Mouse (Mus musculus) C2C12 (cell line): ENCODE measurements around the gene Zfyve1. TPM values are rescaled to one million over a fixed set of nuclear protein-coding genes. Genes with fewer than 3 reads are reported as not detected.
A peak's percentile ranks its signal among the peaks of the same experiment; 100 is the strongest.
"Not testable (repeated sequence)": the region's sequence is repeated elsewhere in the genome, so short reads cannot be mapped to it uniquely, and the experiment has no call there.

Experiments
- H3K27me3 ChIP-seq: one replicate; pipeline ENCODE4 v1.6.1; 2011; ENCODE audit not compliant: control insufficient read depth, insufficient read depth, insufficient read length
- H3K36me3 ChIP-seq: one replicate; pipeline ENCODE4 v1.6.1; 2011; ENCODE audit not compliant: control insufficient read depth, insufficient read depth
- H3K4me3 ChIP-seq: one replicate; pipeline ENCODE4 v1.5.1; 2011; ENCODE audit warnings: mild to moderate bottlenecking, control low read depth; ENCODE audit not compliant: poor library complexity, insufficient read depth, severe bottlenecking
- H3K79me2 ChIP-seq: one replicate; pipeline ENCODE4 v1.6.1; 2011; ENCODE audit not compliant: control insufficient read depth, insufficient read depth
- H3K79me3 ChIP-seq: one replicate; pipeline ENCODE4 v1.6.1; 2011; ENCODE audit warnings: low read depth, control low read depth
- H3ac ChIP-seq: one replicate; pipeline ENCODE3; 2011; ENCODE audit warnings: low read depth; ENCODE audit not compliant: control insufficient read depth, insufficient read length
- CEBPB ChIP-seq: IDR thresholded peaks from one replicate; pipeline ENCODE4 v1.6.1; 2011; ENCODE audit warnings: low read depth, mild to moderate bottlenecking, control low read depth, moderate library complexity
- CTCF ChIP-seq: IDR thresholded peaks from one replicate; pipeline ENCODE4 v1.5.1; 2011; ENCODE audit not compliant: control insufficient read depth, insufficient read depth, insufficient read length
- FOSL1 ChIP-seq: IDR thresholded peaks from one replicate; pipeline ENCODE4 v1.8.0; 2011; ENCODE audit warnings: mild to moderate bottlenecking, low read length; ENCODE audit not compliant: poor library complexity, insufficient read depth, severe bottlenecking
- MAX ChIP-seq: IDR thresholded peaks from one replicate; pipeline ENCODE4 v1.6.1; 2011; ENCODE audit warnings: mild to moderate bottlenecking, control low read depth
- MYOD1 ChIP-seq: IDR thresholded peaks from one replicate; pipeline ENCODE4 v1.6.1; 2011; ENCODE audit warnings: low read depth; ENCODE audit not compliant: control insufficient read depth, insufficient read length
- MYOG ChIP-seq: IDR thresholded peaks from one replicate; pipeline ENCODE4 v1.6.1; 2011; ENCODE audit not compliant: control insufficient read depth, insufficient read length; ENCODE audit errors: extremely low read depth
- USF1 ChIP-seq: IDR thresholded peaks from one replicate; pipeline ENCODE4 v1.6.1; 2011; ENCODE audit warnings: low read depth, mild to moderate bottlenecking, control low read depth, moderate library complexity
- polyA plus RNA-seq: library from polyadenylated mRNA; unstranded; fragments of >200 nt; fragmentation: generic; extraction: Trizol; gene quantifications from one replicate; pipeline ENCODE4 v1.2.1, GENCODE M21; 2012; ENCODE audit warnings: missing spikeins

The Zfyve1 gene
- polyA plus RNA-seq, 1 experiment: 8.6 TPM

- H3K27me3 ChIP-seq: no peaks in the 10 kb centered on the region
- peak overlapping the region; percentile 98 for H3ac ChIP-seq
- peaks cover 50% of the 10 kb centered on the region for H3K79me3 ChIP-seq
- H3K36me3 ChIP-seq: peaks cover 30% of the 10 kb centered on the region
- peak overlapping the region; percentile 83 for H3K4me3 ChIP-seq
- H3K79me2 ChIP-seq: peaks cover 57% of the 10 kb centered on the region
- TF ChIP-seq MYOD1: no peak
- peak; percentile 70 for TF ChIP-seq FOSL1
- TF ChIP-seq CTCF: no peak
- no peak for TF ChIP-seq CEBPB
- TF ChIP-seq USF1: no peak
- peak; percentile 91 for TF ChIP-seq MAX
These were observed 35.0 kb upstream of the Zfyve1 start for GRCm38 (mm10) chr12:83631743-83632679.

GRCm38 (mm10) chr12:83630936-83631335 lies 33.9 kb upstream of the Zfyve1 start, which contains the start of gene Rbm25:
Gene Rbm25, plus strand, starts transcription at chr12:83631236.
- peaks cover 46% of the 10 kb centered on the region for H3K79me2 ChIP-seq
- H3K27me3 ChIP-seq: not testable (repeated sequence)
- H3K36me3 ChIP-seq: peaks cover 19% of the 10 kb centered on the region
- H3ac ChIP-seq: peak within 1 kb of the TSS; percentile 89
- H3K79me3 ChIP-seq: peaks cover 39% of the 10 kb centered on the region
- H3K4me3 ChIP-seq: peak within 1 kb of the TSS; percentile 83

- TF ChIP-seq MYOD1: no peak
- no peak for TF ChIP-seq CTCF
- TF ChIP-seq FOSL1: no peak
- TF ChIP-seq USF1: no peak
- no peak for TF ChIP-seq CEBPB
- Histone ChIP-seq H3K4me3 (no peak overlapping the region), H3K79me2 (no peaks in the 10 kb centered on the region), H3ac (no peak overlapping the region), H3K27me3 (no peaks in the 10 kb centered on the region), H3K79me3 (no peaks in the 10 kb centered on the region), H3K36me3 (no peaks in the 10 kb centered on the region)
These were observed 27.3 kb upstream of the Zfyve1 start for GRCm38 (mm10) chr12:83624321-83624720.

GRCm38 (mm10) chr12:83622031-83622755 lies 25.2 kb upstream of the Zfyve1 start:
- Histone ChIP-seq H3ac (no peak overlapping the region), H3K4me3 (no peak overlapping the region), H3K79me2 (no peaks in the 10 kb centered on the region), H3K27me3 (no peaks in the 10 kb centered on the region), H3K79me3 (no peaks in the 10 kb centered on the region), H3K36me3 (no peaks in the 10 kb centered on the region)
- TF ChIP-seq USF1: no peak
- no peak for TF ChIP-seq CEBPB
- TF ChIP-seq CTCF: no peak
- no peak for TF ChIP-seq MYOD1
- TF ChIP-seq FOSL1: no peak
- TF ChIP-seq MAX: no peak
- TF ChIP-seq MYOG: no peak

- H3K79me2 ChIP-seq, H3K4me3 ChIP-seq: not testable (repeated sequence)
These were observed 23.7 kb upstream of the Zfyve1 start for GRCm38 (mm10) chr12:83620694-83621093.

GRCm38 (mm10) chr12:83618981-83619380 lies 22.0 kb upstream of the Zfyve1 start:
- H3K79me3 ChIP-seq: no peaks in the 10 kb centered on the region
- no peak for TF ChIP-seq CTCF
- TF ChIP-seq MYOD1: no peak
- TF ChIP-seq CEBPB: no peak
- no peak for TF ChIP-seq MYOG
- TF ChIP-seq FOSL1: no peak
- no peak for TF ChIP-seq MAX
- no peak for TF ChIP-seq USF1
- no peaks in the 10 kb centered on the region for H3K79me2 ChIP-seq
- no peaks in the 10 kb centered on the region for H3K27me3 ChIP-seq
- H3ac ChIP-seq: no peak overlapping the region
- H3K36me3 ChIP-seq: no peaks in the 10 kb centered on the region
- no peak overlapping the region for H3K4me3 ChIP-seq

More at GRCm38 (mm10) chr12:83620694-83621093, 23.7 kb upstream of the Zfyve1 start:
- not testable (repeated sequence) for H3ac ChIP-seq, H3K36me3 ChIP-seq, H3K27me3 ChIP-seq, H3K79me3 ChIP-seq
